Mouse (Mus musculus): Measurements from ENCODE around the gene Scn3a. TPM values are rescaled to one million over a fixed set of nuclear protein-coding genes. Genes with fewer than 3 reads are reported as not detected.

Scn3a gene
- total RNA-seq (2014; rRNA removed) (52.6 and 65.1 TPM in 2 replicates), polyA plus RNA-seq (2015; fragmentation: Nextera tagmentation; extraction: Ambion mirVana) (31.1 and 32.1 TPM in 2 replicates)

GRCm38 (mm10) chr2:65566793-65567787, at the start of gene Scn3a:
Scn3a (minus strand) TSS chr2:65567627.
- WGBS, result 11% methylated on average over 16 of the region's 16 CpGs
- ATAC-seq (peak; percentile 75), DNase-seq (ENCODE audit: low spot score) (peak; percentile 88)

GRCm38 (mm10) chr2:65611887-65612286, 44.5 kb upstream of the Scn3a start:
- DNase-seq (ENCODE audit: low spot score), result no peak
- Histone ChIP-seq H3K27me3 (ENCODE audit: insufficient read depth, low read length) (no peaks in the 10 kb centered on the region), H3K9ac (replicated peaks; ENCODE audit: low read length) (no peak overlapping the region)

More at GRCm38 (mm10) chr2:65566793-65567787, at the start of gene Scn3a:
- Histone ChIP-seq H3K27ac (peak within 1 kb of the TSS; percentile 79), H3K4me3 (ENCODE audit: low read length) (peak within 1 kb of the TSS; percentile 46), H3K4me2 (ENCODE audit: low read depth, low read length) (peak within 1 kb of the TSS; percentile 54), H3K9me3 (ENCODE audit: low read length) (no peaks in the 10 kb centered on the region), H3K4me1 (ENCODE audit: insufficient read depth, low read length) (peaks cover 5% of the 10 kb centered on the region), H3K36me3 (ENCODE audit: insufficient read depth, low read length) (no peaks in the 10 kb centered on the region), H3K9ac (replicated peaks; ENCODE audit: low read length) (peak within 1 kb of the TSS; percentile 58), H3K27me3 (ENCODE audit: insufficient read depth, low read length) (no peaks in the 10 kb centered on the region)
- TF ChIP-seq CTCF (IDR thresholded peaks at IDR 0.05; ENCODE audit: low read depth), result peak; percentile 86

GRCm38 (mm10) chr2:65607813-65608212, 40.4 kb upstream of the Scn3a start:
- ATAC-seq (no peak), DNase-seq (ENCODE audit: low spot score) (no peak)
- Histone ChIP-seq H3K9me3 (ENCODE audit: low read length) (no peaks in the 10 kb centered on the region), H3K27ac (no peak overlapping the region), H3K9ac (replicated peaks; ENCODE audit: low read length) (no peak overlapping the region), H3K4me1 (ENCODE audit: insufficient read depth, low read length) (no peaks in the 10 kb centered on the region), H3K36me3 (ENCODE audit: insufficient read depth, low read length) (no peaks in the 10 kb centered on the region), H3K4me3 (ENCODE audit: low read length) (no peak overlapping the region), H3K27me3 (ENCODE audit: insufficient read depth, low read length) (no peaks in the 10 kb centered on the region), H3K4me2 (ENCODE audit: low read depth, low read length) (no peak overlapping the region)
- no peak for TF ChIP-seq CTCF (IDR thresholded peaks at IDR 0.05; ENCODE audit: low read depth)

More at GRCm38 (mm10) chr2:65611887-65612286, 44.5 kb upstream of the Scn3a start:
- no peak for ATAC-seq
- Histone ChIP-seq H3K4me2 (ENCODE audit: low read depth, low read length) (no peak overlapping the region), H3K36me3 (ENCODE audit: insufficient read depth, low read length) (no peaks in the 10 kb centered on the region), H3K4me1 (ENCODE audit: insufficient read depth, low read length) (no peaks in the 10 kb centered on the region), H3K9me3 (ENCODE audit: low read length) (no peaks in the 10 kb centered on the region), H3K27ac (no peak overlapping the region), H3K4me3 (ENCODE audit: low read length) (no peak overlapping the region)
- TF ChIP-seq CTCF (IDR thresholded peaks at IDR 0.05; ENCODE audit: low read depth), result no peak
- WGBS, result 75% methylated on average over 4 of the region's 4 CpGs

GRCm38 (mm10) chr2:65587679-65588078, 20.3 kb upstream of the Scn3a start:
- Histone ChIP-seq H3K4me1 (ENCODE audit: insufficient read depth, low read length) (no peaks in the 10 kb centered on the region), H3K27ac (no peak overlapping the region), H3K4me2 (ENCODE audit: low read depth, low read length) (no peak overlapping the region), H3K27me3 (ENCODE audit: insufficient read depth, low read length) (no peaks in the 10 kb centered on the region), H3K36me3 (ENCODE audit: insufficient read depth, low read length) (no peaks in the 10 kb centered on the region), H3K4me3 (ENCODE audit: low read length) (no peak overlapping the region), H3K9ac (replicated peaks; ENCODE audit: low read length) (no peak overlapping the region), H3K9me3 (ENCODE audit: low read length) (no peaks in the 10 kb centered on the region)
- WGBS, result 84% methylated on average over 5 of the region's 5 CpGs
- TF ChIP-seq CTCF (IDR thresholded peaks at IDR 0.05; ENCODE audit: low read depth), result no peak
- no peak for DNase-seq (ENCODE audit: low spot score)
- ATAC-seq, result no peak

- DNase-seq (ENCODE audit: low spot score), result no peak
- no peak overlapping the region for H3K4me2 ChIP-seq (ENCODE audit: low read depth, low read length)
- no peak for TF ChIP-seq CTCF (IDR thresholded peaks at IDR 0.05; ENCODE audit: low read depth)
- no peaks in the 10 kb centered on the region for H3K9me3 ChIP-seq (ENCODE audit: low read length)
- no peak overlapping the region for H3K9ac ChIP-seq (replicated peaks; ENCODE audit: low read length)
- H3K4me1 ChIP-seq (ENCODE audit: insufficient read depth, low read length), result peaks cover 5% of the 10 kb centered on the region
- H3K27ac ChIP-seq, result no peak overlapping the region
- 0 out of 2 replicates have a peak, but pooled peaks have one; percentile 2 for ATAC-seq
- no peaks in the 10 kb centered on the region for H3K27me3 ChIP-seq (ENCODE audit: insufficient read depth, low read length)
- no peaks in the 10 kb centered on the region for H3K36me3 ChIP-seq (ENCODE audit: insufficient read depth, low read length)
- 90% methylated on average over 4 of the region's 4 CpGs for WGBS
- no peak overlapping the region for H3K4me3 ChIP-seq (ENCODE audit: low read length)
These were observed 498 bp upstream of the Scn3a start for GRCm38 (mm10) chr2:65567925-65568324.

GRCm38 (mm10) chr2:65563898-65564297, 3.5 kb downstream of the Scn3a start:
- Histone ChIP-seq H3K4me3 (ENCODE audit: low read length) (peak overlapping the region; percentile 7; the same call in 1 of the 2 replicates), H3K27ac (no peak overlapping the region)
- DNase-seq (ENCODE audit: low spot score), result peak; percentile 15

More at GRCm38 (mm10) chr2:65563898-65564297, 3.5 kb downstream of the Scn3a start:
- no peak for TF ChIP-seq CTCF (IDR thresholded peaks at IDR 0.05; ENCODE audit: low read depth)
- 33% methylated on average over 4 of the region's 4 CpGs for WGBS
- Histone ChIP-seq H3K9me3 (ENCODE audit: low read length) (no peaks in the 10 kb centered on the region), H3K4me1 (ENCODE audit: insufficient read depth, low read length) (peaks cover 5% of the 10 kb centered on the region), H3K4me2 (ENCODE audit: low read depth, low read length) (peak overlapping the region; percentile 54), H3K36me3 (ENCODE audit: insufficient read depth, low read length) (no peaks in the 10 kb centered on the region), H3K27me3 (ENCODE audit: insufficient read depth, low read length) (no peaks in the 10 kb centered on the region), H3K9ac (replicated peaks; ENCODE audit: low read length) (no peak overlapping the region; the same call in 1 of the 2 replicates)
- peak; percentile 46; the same call in 1 of the 2 replicates for ATAC-seq

All from hindbrain, postnatal 0 days (tissue).